ENCODE assay signal across 21 mouse cellular contexts in the genomic region with DNA sequence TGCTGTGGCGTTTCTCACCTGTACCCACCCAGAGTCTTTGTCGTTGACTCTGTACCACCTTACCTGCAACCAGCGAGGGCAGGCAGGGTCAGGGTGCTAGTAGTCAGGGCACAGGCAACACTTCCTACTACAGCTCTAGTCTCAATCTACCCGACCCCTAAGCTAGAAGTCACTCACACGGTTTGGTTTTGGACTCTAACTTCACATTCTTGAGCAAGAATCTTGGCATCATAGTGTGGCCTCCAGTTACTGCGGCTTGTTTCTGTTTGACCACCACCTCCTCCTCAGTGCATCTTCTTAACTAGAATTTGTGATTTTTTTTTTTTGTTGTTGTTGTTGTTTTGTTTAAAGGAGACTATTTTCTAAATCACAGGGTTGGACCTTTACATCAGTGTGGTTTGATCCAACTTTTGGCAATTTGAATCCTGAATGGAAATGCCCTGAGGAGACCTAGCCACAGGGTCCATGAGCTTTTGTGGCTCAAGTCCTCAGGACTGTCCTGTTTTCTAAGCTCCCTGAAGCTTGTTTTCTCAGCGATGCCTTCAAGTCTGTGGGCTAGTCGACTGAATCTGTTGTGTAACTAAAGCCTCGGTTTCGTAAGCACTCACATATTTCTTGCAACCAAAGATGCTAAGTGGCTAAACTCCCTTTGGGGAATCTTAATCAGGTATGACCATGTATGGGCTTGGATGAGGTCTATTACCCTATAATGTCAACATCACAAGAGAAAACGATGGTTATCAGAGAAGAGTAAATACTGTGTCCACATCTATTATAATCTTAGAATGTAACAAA.
"Had no signal": no experiment of that assay in that cellular context is flagged by ENCODE, and none has a peak within 500 bp of the region (broad histone marks: within the 10 kb centered on the region; RNA-seq: fewer than 3 reads in every experiment).

No protein-coding gene starts in this region.

- ATAC-seq: liver, embryonic 12.5 days; midbrain, embryonic 15.5 days had no signal

- H3K4me1 ChIP-seq: kidney, embryonic 15.5 days; limb, embryonic 13.5 days; liver, embryonic 12.5 days; liver, embryonic 15.5 days; lung, embryonic 15.5 days; midbrain, embryonic 15.5 days; neural tube, embryonic 13.5 days; stomach, embryonic 15.5 days had no signal

- H3K36me3 ChIP-seq: kidney, embryonic 15.5 days; limb, embryonic 13.5 days; liver, embryonic 12.5 days; liver, embryonic 15.5 days; lung, embryonic 15.5 days; midbrain, embryonic 12.5 days; midbrain, embryonic 15.5 days; neural tube, embryonic 13.5 days; stomach, embryonic 15.5 days had no signal

- DNase-seq: kidney, adult 2 months; kidney, postnatal 14 days; kidney, postnatal 4 days; left cerebral cortex, postnatal 4 days; liver; lung, adult 18-20 months; lung, postnatal 10 days; lung, postnatal 36 days; retina, postnatal 1 day; right cerebral cortex, postnatal 25 days; spleen, adult 18-20 months; thymus, postnatal 36 days had no signal

- H3K27me3 ChIP-seq: kidney, embryonic 15.5 days; limb, embryonic 13.5 days; liver, embryonic 12.5 days; liver, embryonic 15.5 days; lung, embryonic 15.5 days; midbrain, embryonic 12.5 days; midbrain, embryonic 15.5 days; neural tube, embryonic 13.5 days; stomach, embryonic 15.5 days had no signal

- H3K9me3 ChIP-seq: kidney, embryonic 15.5 days; limb, embryonic 13.5 days; liver, embryonic 12.5 days; liver, embryonic 15.5 days; lung, embryonic 15.5 days; midbrain, embryonic 12.5 days; midbrain, embryonic 15.5 days; neural tube, embryonic 13.5 days; stomach, embryonic 15.5 days had no signal

- H3K4me3 ChIP-seq: kidney, embryonic 15.5 days; limb, embryonic 13.5 days; liver, embryonic 12.5 days; liver, embryonic 15.5 days; lung, embryonic 15.5 days; midbrain, embryonic 12.5 days; midbrain, embryonic 15.5 days; neural tube, embryonic 13.5 days; stomach, embryonic 15.5 days had no signal

- H3K27ac ChIP-seq: kidney, embryonic 15.5 days; limb, embryonic 13.5 days; liver, embryonic 12.5 days; liver, embryonic 15.5 days; lung, embryonic 15.5 days; midbrain, embryonic 12.5 days; midbrain, embryonic 15.5 days; neural tube, embryonic 13.5 days; stomach, embryonic 15.5 days had no signal
